Mouse (Mus musculus): Measurements from ENCODE around the gene Acacb.

GRCm38 (mm10) chr5:114116586-114116985, 29.7 kb upstream of the Acacb start:
- no peak for TF ChIP-seq CTCF (IDR thresholded peaks at IDR 0.05; ENCODE audit: extremely low read depth, insufficient read depth, low read length)
- no peak for TF ChIP-seq POLR2A (IDR thresholded peaks at IDR 0.05; ENCODE audit: extremely low read depth, insufficient read depth, low read length)
